Mouse (Mus musculus) heart, postnatal 0 days (tissue): ENCODE results near the gene Prr14.

Experiments used
- CTCF ChIP-seq: IDR thresholded peaks from 2 replicates; pipeline ENCODE4 v1.5.1; 2016; ENCODE audit warnings: antibody characterized with exemption, control low read depth, low read depth
- EP300 ChIP-seq: IDR thresholded peaks from 2 replicates; pipeline ENCODE4 v1.6.1; 2016; ENCODE audit warnings: antibody characterized with exemption, low read depth

DNA sequence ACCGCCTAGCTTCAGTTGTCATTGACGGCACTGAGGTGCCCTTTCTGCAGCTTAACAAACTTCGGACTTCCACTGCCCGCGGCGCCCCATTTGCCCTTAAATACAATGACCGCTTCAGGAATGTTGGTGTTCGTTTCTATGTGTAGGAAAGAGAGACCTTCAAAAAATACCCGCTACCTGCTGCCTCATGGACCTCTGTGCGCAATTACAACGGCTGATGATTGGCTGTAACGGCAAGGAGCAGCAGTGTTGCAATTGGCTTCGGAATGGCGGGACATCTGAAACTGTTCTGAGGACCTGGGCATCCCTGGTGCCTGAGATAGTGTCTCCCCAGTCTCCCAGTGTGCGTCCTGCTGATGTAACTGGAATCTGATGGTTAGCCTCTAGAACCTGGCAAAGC is 37.2 kb upstream of the Prr14 start:
- no peak for TF ChIP-seq CTCF
- no peak for TF ChIP-seq EP300
